ENCODE assay signal across 11 mouse cellular contexts in genomic region chr12:109397175-109398058, GRCm38 (mm10). TPM values are rescaled to one million over a fixed set of nuclear protein-coding genes. Genes with fewer than 3 reads are reported as not detected.
DNase-seq lines count a peak whose midpoint lies in the region; ATAC-seq and TF ChIP-seq lines count a peak whose summit lies in the region.
"Had no signal": no experiment of that assay in that cellular context is flagged by ENCODE, and none has a peak within 500 bp of the region (broad histone marks: within the 10 kb centered on the region; RNA-seq: fewer than 3 reads in every experiment).

No protein-coding gene starts in this region.

- H3K9ac ChIP-seq in heart, embryonic 13.5 days = no peak overlapping the region; the same call in 1 of the 2 replicates
- no peak overlapping the region for H3K9ac ChIP-seq in lung, embryonic 14.5 days
- no peak overlapping the region for H3K9ac ChIP-seq in intestine, embryonic 14.5 days (ENCODE audit: low read length)
- H3K9ac ChIP-seq in stomach, embryonic 14.5 days (replicated peaks; ENCODE audit: low read depth, low read length) = no peak overlapping the region
- H3K9ac ChIP-seq: limb, embryonic 13.5 days; neural tube, embryonic 12.5 days had no signal

- H3K27me3 ChIP-seq in heart, embryonic 13.5 days (replicated peaks) = peaks cover 13% of the 10 kb centered on the region
- no peaks in the 10 kb centered on the region for H3K27me3 ChIP-seq in lung, embryonic 14.5 days (ENCODE audit: insufficient read depth, low read length)
- H3K27me3 ChIP-seq in intestine, embryonic 14.5 days (replicated peaks; ENCODE audit: control insufficient read depth, insufficient read depth, low read length) = 0 out of 2 replicates have a peak, but pooled peaks cover 4% of the 10 kb centered on the region
- H3K27me3 ChIP-seq in stomach, embryonic 14.5 days (ENCODE audit: control insufficient read depth, insufficient read depth, low read length) = no peaks in the 10 kb centered on the region

- no peak overlapping the region for H3K4me2 ChIP-seq in heart, embryonic 13.5 days
- H3K4me2 ChIP-seq in lung, embryonic 14.5 days = no peak overlapping the region
- H3K4me2 ChIP-seq in intestine, embryonic 14.5 days (ENCODE audit: low read length) = no peak overlapping the region
- H3K4me2 ChIP-seq in stomach, embryonic 14.5 days (replicated peaks; ENCODE audit: low read depth, low read length) = no peak overlapping the region
- H3K4me2 ChIP-seq: limb, embryonic 13.5 days; neural tube, embryonic 12.5 days had no signal

- TF ChIP-seq CTCF in lung, embryonic 14.5 days (IDR thresholded peaks at IDR 0.05; ENCODE audit: low read depth) = peak; percentile 40; the same call in 1 of the 2 replicates

- no peaks in the 10 kb centered on the region for H3K36me3 ChIP-seq in heart, embryonic 13.5 days
- no peaks in the 10 kb centered on the region for H3K36me3 ChIP-seq in lung, embryonic 14.5 days (ENCODE audit: insufficient read depth)
- H3K36me3 ChIP-seq in intestine, embryonic 14.5 days (ENCODE audit: control insufficient read depth, insufficient read depth, low read length) = no peaks in the 10 kb centered on the region
- no peaks in the 10 kb centered on the region for H3K36me3 ChIP-seq in stomach, embryonic 14.5 days (ENCODE audit: control insufficient read depth, insufficient read depth, low read length)
- H3K36me3 ChIP-seq: limb, embryonic 13.5 days; neural tube, embryonic 12.5 days had no signal

- H3K9me3 ChIP-seq in heart, embryonic 13.5 days = no peaks in the 10 kb centered on the region
- no peaks in the 10 kb centered on the region for H3K9me3 ChIP-seq in lung, embryonic 14.5 days (ENCODE audit: low read depth, low read length)
- no peaks in the 10 kb centered on the region for H3K9me3 ChIP-seq in intestine, embryonic 14.5 days (ENCODE audit: control insufficient read depth, low read length)
- no peaks in the 10 kb centered on the region for H3K9me3 ChIP-seq in stomach, embryonic 14.5 days (ENCODE audit: control insufficient read depth, low read depth, low read length)
- H3K9me3 ChIP-seq: limb, embryonic 13.5 days; neural tube, embryonic 12.5 days had no signal

- DNase-seq in heart, adult 9 months (ENCODE audit: low spot score in 2 of 2) = no peak
- peak; percentile 65 for DNase-seq in lung, embryonic 14.5 days
- no peak for DNase-seq in lung, postnatal 14 days
- no peak for DNase-seq in intestine, embryonic 14.5 days (ENCODE audit: low spot score)
- no peak for DNase-seq in right cerebral cortex, postnatal 4 days
- DNase-seq: adrenal gland, adult 8-10 months; spleen, adult 18-20 months had no signal

- no peak overlapping the region for H3K4me3 ChIP-seq in heart, embryonic 13.5 days
- H3K4me3 ChIP-seq in lung, embryonic 14.5 days (ENCODE audit: low read depth, low read length) = no peak overlapping the region
- no peak overlapping the region for H3K4me3 ChIP-seq in intestine, embryonic 14.5 days (ENCODE audit: low read depth, low read length)
- H3K4me3 ChIP-seq in stomach, embryonic 14.5 days (ENCODE audit: low read depth, low read length) = no peak overlapping the region
- H3K4me3 ChIP-seq: limb, embryonic 13.5 days; neural tube, embryonic 12.5 days had no signal

- WGBS in heart, embryonic 13.5 days = 57% methylated on average over 12 of the region's 12 CpGs
- WGBS in lung, embryonic 14.5 days = 42% methylated on average over 12 of the region's 12 CpGs
- WGBS in intestine, embryonic 14.5 days = 46% methylated on average over 12 of the region's 12 CpGs
- 55% methylated on average over 12 of the region's 12 CpGs for WGBS in stomach, embryonic 14.5 days

- H3K27ac ChIP-seq in heart, embryonic 13.5 days (replicated peaks) = peak overlapping the region; percentile 39; the same call in 1 of the 2 replicates
- peak overlapping the region; percentile 91 for H3K27ac ChIP-seq in lung, embryonic 14.5 days (ENCODE audit: low read depth)
- H3K27ac ChIP-seq in intestine, embryonic 14.5 days (ENCODE audit: low read depth) = peak overlapping the region; percentile 63; the same call in 1 of the 2 replicates
- H3K27ac ChIP-seq in stomach, embryonic 14.5 days (ENCODE audit: low read length) = peak overlapping the region; percentile 58; the same call in 1 of the 2 replicates
- H3K27ac ChIP-seq: limb, embryonic 13.5 days; neural tube, embryonic 12.5 days had no signal

- H3K4me1 ChIP-seq in heart, embryonic 13.5 days = peaks cover 61% of the 10 kb centered on the region
- peaks cover 44% of the 10 kb centered on the region for H3K4me1 ChIP-seq in lung, embryonic 14.5 days (ENCODE audit: insufficient read depth)
- peaks cover 46% of the 10 kb centered on the region for H3K4me1 ChIP-seq in intestine, embryonic 14.5 days (replicated peaks; ENCODE audit: control insufficient read depth, insufficient read depth, low read length)
- peaks cover 45% of the 10 kb centered on the region for H3K4me1 ChIP-seq in stomach, embryonic 14.5 days (ENCODE audit: control insufficient read depth, insufficient read depth, low read length)

- no peak for ATAC-seq in heart, embryonic 13.5 days (ENCODE audit: extremely low read depth, insufficient number of reproducible peaks, low FRiP score, low TSS enrichment)
- ATAC-seq in lung, embryonic 14.5 days (ENCODE audit: insufficient read depth) = peak; percentile 7; the same call in 1 of the 2 replicates
- ATAC-seq in intestine, embryonic 14.5 days (replicated peaks; ENCODE audit: low FRiP score, low TSS enrichment, low read depth) = no peak
- ATAC-seq in stomach, embryonic 14.5 days (ENCODE audit: insufficient number of reproducible peaks, insufficient read depth, low FRiP score, low read depth) = no peak

RNA-seq across cellular contexts. Expression of gene Dlk1, which starts 55.2 kb away (rescaled TPM):
- polyA plus RNA-seq in heart, embryonic 13.5 days (2015; fragmentation: Nextera tagmentation; extraction: Ambion mirVana) = 103 and 130 TPM in 2 replicates
- polyA plus RNA-seq in lung, embryonic 14.5 days (2014; fragmentation: Nextera tagmentation; extraction: Ambion mirVana) = 468 and 481 TPM in 2 replicates
- polyA plus RNA-seq in intestine, embryonic 14.5 days (2014; fragmentation: Nextera tagmentation; extraction: Ambion mirVana) = 398 and 437 TPM in 2 replicates
- polyA plus RNA-seq in stomach, embryonic 14.5 days (2014; fragmentation: Nextera tagmentation; extraction: Ambion mirVana) = 477 and 553 TPM in 2 replicates

Comparison
In these comparisons a context has a peak if more than half of its experiments do, and no peak if none do; other contexts are left out.
1. H3K27ac ChIP-seq: peak in every context shown above with its lines; median percentile 91 in lung, embryonic 14.5 days; 63 in intestine, embryonic 14.5 days; 58 in stomach, embryonic 14.5 days; 39 in heart, embryonic 13.5 days.